Mouse (Mus musculus): Measurements from ENCODE around the gene 1700003E16Rik.

DNA sequence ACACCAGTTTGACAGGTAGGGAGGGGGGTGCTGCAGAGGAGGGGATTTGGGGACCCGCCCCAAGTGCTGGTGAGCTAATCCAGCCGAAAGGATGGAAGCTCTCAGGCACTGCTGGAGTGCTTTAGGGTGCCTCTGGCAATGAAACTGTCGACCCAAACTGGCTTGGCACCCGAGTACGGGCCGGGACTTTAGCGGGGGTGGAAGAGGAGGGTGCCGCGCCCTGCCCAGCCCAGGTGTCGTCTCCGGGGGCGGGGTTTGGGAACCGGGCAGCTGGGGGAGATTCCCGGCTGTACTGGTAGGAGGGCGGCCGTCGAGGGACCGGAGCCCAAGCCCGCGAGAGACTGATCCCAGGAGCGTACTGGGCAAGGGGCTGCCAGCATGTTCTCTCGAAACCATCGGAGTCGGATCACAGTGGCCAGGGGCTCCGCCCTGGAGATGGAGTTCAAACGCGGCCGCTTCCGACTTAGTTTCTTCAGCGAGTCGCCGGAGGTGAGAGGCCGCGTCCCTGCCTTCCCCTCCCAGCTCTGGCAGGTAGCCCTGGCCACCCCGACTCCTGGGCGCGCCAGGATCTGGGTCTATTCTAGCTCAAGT is 20.5 kb upstream of the 1700003E16Rik start:
- TF ChIP-seq CTCF (conservative IDR thresholded peaks at IDR 0.05 in 1 of 2, IDR thresholded peaks at IDR 0.05 in 1 of 2; ENCODE audit: low read depth in 2 of 2, low read length in 2 of 2) (no peak), KAT2A (IDR thresholded peaks at IDR 0.05; ENCODE audit: insufficient replicate concordance, low read length) (no peak), GABPA (IDR thresholded peaks at IDR 0.05; ENCODE audit: insufficient replicate concordance, low read depth, low read length) (no peak), POLR2A (IDR thresholded peaks at IDR 0.05; ENCODE audit: low read depth, low read length) (no peak), USF1 (IDR thresholded peaks at IDR 0.05; ENCODE audit: low read depth, low read length) (no peak), ZKSCAN1 (IDR thresholded peaks at IDR 0.05; ENCODE audit: borderline replicate concordance, low read depth, low read length) (no peak), E2F4 (IDR thresholded peaks at IDR 0.05; ENCODE audit: insufficient replicate concordance, low read depth, low read length) (no peak), MAZ (IDR thresholded peaks at IDR 0.05; ENCODE audit: low read depth, low read length) (no peak), ETS1 (conservative IDR thresholded peaks at IDR 0.05; ENCODE audit: low read depth, low read length) (no peak)
